Mouse (Mus musculus) testis, postnatal 10 days (tissue): ENCODE data around the gene Plp2.
"Not testable (repeated sequence)": the region's sequence is repeated elsewhere in the genome, so short reads cannot be mapped to it uniquely, and the experiment has no call there.

Experiments used
- DNase-seq: peaks from one replicate; pipeline ENCODE4 v3.0.0; 2021; ENCODE audit warnings: low spot score

The Plp2 gene

GRCm38 (mm10) chrX:7670921-7671623, at the start of gene Plp2:
Plp2 (minus strand) TSS chrX:7671390.
- no peak for DNase-seq

- DNase-seq: not testable (repeated sequence)
Observed at GRCm38 (mm10) chrX:7716058-7716457, 44.9 kb upstream of the Plp2 start.

- peak; percentile 91 for DNase-seq
Observed at GRCm38 (mm10) chrX:7714135-7714899, 43.1 kb upstream of the Plp2 start, which contains the start of gene Wdr45. Wdr45 (plus strand) TSS chrX:7714333.

- DNase-seq: not testable (repeated sequence)
Observed at GRCm38 (mm10) chrX:7713764-7714134, 42.6 kb upstream of the Plp2 start.

GRCm38 (mm10) chrX:7696954-7697381, 25.8 kb upstream of the Plp2 start, which contains the start of gene Gpkow:
Gpkow (plus strand) TSS chrX:7697131.
- DNase-seq: peak; percentile 75

- no peak for DNase-seq
Observed at GRCm38 (mm10) chrX:7696520-7696919, 25.3 kb upstream of the Plp2 start.

GRCm38 (mm10) chrX:7692862-7693261, 21.7 kb upstream of the Plp2 start:
- no peak for DNase-seq

GRCm38 (mm10) chrX:7690486-7690885, 19.3 kb upstream of the Plp2 start:
- DNase-seq: no peak

- DNase-seq: no peak
Observed at GRCm38 (mm10) chrX:7688321-7688720, 17.1 kb upstream of the Plp2 start.

- DNase-seq: no peak
Observed at GRCm38 (mm10) chrX:7680864-7681263, 9.7 kb upstream of the Plp2 start, which contains the start of gene Magix. Magix (minus strand) TSS chrX:7681251.

- no peak for DNase-seq
Observed at GRCm38 (mm10) chrX:7680057-7680412, 8.8 kb upstream of the Plp2 start.

GRCm38 (mm10) chrX:7679405-7680056, 8.3 kb upstream of the Plp2 start:
- DNase-seq: peak; percentile 90

- no peak for DNase-seq
Observed at GRCm38 (mm10) chrX:7678986-7679385, 7.8 kb upstream of the Plp2 start.

GRCm38 (mm10) chrX:7675001-7675380, 3.8 kb upstream of the Plp2 start:
- DNase-seq: no peak

GRCm38 (mm10) chrX:7674284-7675000, 3.3 kb upstream of the Plp2 start:
- DNase-seq: no peak

- DNase-seq: no peak
Observed at GRCm38 (mm10) chrX:7673578-7674281, 2.5 kb upstream of the Plp2 start.

GRCm38 (mm10) chrX:7672739-7673138, 1.5 kb upstream of the Plp2 start:
- DNase-seq: no peak

GRCm38 (mm10) chrX:7670390-7670881, 754 bp downstream of the Plp2 start:
- peak; percentile 78 for DNase-seq

- DNase-seq: no peak
Observed at GRCm38 (mm10) chrX:7665739-7666502, 5.3 kb downstream of the Plp2 start.

GRCm38 (mm10) chrX:7664791-7665190, 6.4 kb downstream of the Plp2 start:
- DNase-seq: no peak

GRCm38 (mm10) chrX:7662936-7663335, 8.3 kb downstream of the Plp2 start:
- DNase-seq: no peak
